Mouse (Mus musculus) heart, postnatal 10 days (tissue): ENCODE measurements at regions not wholly inside any gene's neighbourhood (a gene's known extent, or its start where the extent isn't known, plus 50 kb on each side); places are given as distances from the start of the nearest gene placed in this dataset.

Experiments
- DNase-seq, 2 experiments: peaks; one replicate each; pipeline ENCODE4 v3.0.0; 2021
- intact Hi-C: fragments of 180-260 bp; cut with DNase I; formaldehyde crosslinking; loops from one replicate; pipeline ENCODE4 v1.15.1; 2025

GRCm38 (mm10) chr12:7774127-7774526 is 203.3 kb upstream of the Apob start:
- no peak for DNase-seq
- intact Hi-C loops = loop anchor here (10.0 kb wide), 1 partner anchor 229 kb away; no protein-coding TSS in a partner anchor

- intact Hi-C loops = loop anchor here (2.0 to 10.0 kb wide), 2 partner anchors 202 to 232 kb away; no protein-coding TSS in a partner anchor
These were observed 201.1 kb upstream of the Apob start for GRCm38 (mm10) chr12:7776335-7776734.

GRCm38 (mm10) chr12:7777220-7778055 is 200.0 kb upstream of the Apob start:
- DNase-seq = peak; percentile 63 to 78
- intact Hi-C loops = loop anchor here (2.0 to 10.0 kb wide), 2 partner anchors 201 to 233 kb away; no protein-coding TSS in a partner anchor

More at GRCm38 (mm10) chr12:7776335-7776734, 201.1 kb upstream of the Apob start:
- DNase-seq = no peak

- intact Hi-C loops = loop anchor here (10.0 kb wide), 1 partner anchor 233 kb away; no protein-coding TSS in a partner anchor
- peak in 1 of 2 experiments; percentile 29 for DNase-seq
These were observed 199.4 kb upstream of the Apob start for GRCm38 (mm10) chr12:7778056-7778440.

GRCm38 (mm10) chr12:7816616-7817015 is 160.8 kb upstream of the Apob start:
- intact Hi-C loops = no loop called here
- DNase-seq = peak; percentile 32 to 38

- intact Hi-C loops = no loop called here
- DNase-seq = no peak
These were observed 157.3 kb upstream of the Apob start for GRCm38 (mm10) chr12:7820006-7820704.

GRCm38 (mm10) chr12:7820718-7821117 is 156.7 kb upstream of the Apob start:
- no peak for DNase-seq
- intact Hi-C loops = no loop called here

- intact Hi-C loops = no loop called here
- DNase-seq = no peak
These were observed 141.7 kb upstream of the Apob start for GRCm38 (mm10) chr12:7835731-7836130.

GRCm38 (mm10) chr12:7853876-7854275 is 123.6 kb upstream of the Apob start:
- peak in 1 of 2 experiments; percentile 3 for DNase-seq
- intact Hi-C loops = no loop called here

- intact Hi-C loops = no loop called here
- DNase-seq = no peak
These were observed 121.8 kb upstream of the Apob start for GRCm38 (mm10) chr12:7855683-7856082.

GRCm38 (mm10) chr12:7859533-7859932 is 117.9 kb upstream of the Apob start:
- no peak for DNase-seq
- intact Hi-C loops = no loop called here

- intact Hi-C loops = loop anchor here (1.0 kb wide), 1 partner anchor 108 kb away; no protein-coding TSS in a partner anchor
- DNase-seq = no peak
These were observed 107.4 kb upstream of the Apob start for GRCm38 (mm10) chr12:7870004-7870403.

- DNase-seq = no peak
- intact Hi-C loops = loop anchor here (1.0 kb wide), 1 partner anchor 108 kb away; no protein-coding TSS in a partner anchor
These were observed 107.0 kb upstream of the Apob start for GRCm38 (mm10) chr12:7870473-7870872.

- DNase-seq = no peak
- intact Hi-C loops = no loop called here
These were observed 102.0 kb upstream of the Apob start for GRCm38 (mm10) chr12:7875454-7875853.

GRCm38 (mm10) chr12:7876302-7877063 is 101.0 kb upstream of the Apob start:
- intact Hi-C loops = no loop called here
- DNase-seq = no peak

GRCm38 (mm10) chr12:7878761-7879160 is 98.7 kb upstream of the Apob start:
- DNase-seq = no peak
- intact Hi-C loops = no loop called here

GRCm38 (mm10) chr12:7896156-7896555 is 81.3 kb upstream of the Apob start:
- intact Hi-C loops = no loop called here
- no peak for DNase-seq

- DNase-seq = no peak
- intact Hi-C loops = loop anchor here (2.0 kb wide), 1 partner anchor 73 kb away; no protein-coding TSS in a partner anchor
These were observed 72.1 kb upstream of the Apob start for GRCm38 (mm10) chr12:7905329-7905728.

GRCm38 (mm10) chr12:7906831-7907230 is 70.6 kb upstream of the Apob start:
- no peak for DNase-seq
- intact Hi-C loops = no loop called here

- DNase-seq = no peak
- intact Hi-C loops = no loop called here
These were observed 67.6 kb upstream of the Apob start for GRCm38 (mm10) chr12:7909746-7910360.
